Mouse (Mus musculus): ENCODE results near the gene Pitpnm3. TPM values are rescaled to one million over a fixed set of nuclear protein-coding genes. Genes with fewer than 3 reads are reported as not detected.

Gene Pitpnm3
- polyA plus RNA-seq, 2 experiments, result 0.40 to 1.0 TPM

DNA sequence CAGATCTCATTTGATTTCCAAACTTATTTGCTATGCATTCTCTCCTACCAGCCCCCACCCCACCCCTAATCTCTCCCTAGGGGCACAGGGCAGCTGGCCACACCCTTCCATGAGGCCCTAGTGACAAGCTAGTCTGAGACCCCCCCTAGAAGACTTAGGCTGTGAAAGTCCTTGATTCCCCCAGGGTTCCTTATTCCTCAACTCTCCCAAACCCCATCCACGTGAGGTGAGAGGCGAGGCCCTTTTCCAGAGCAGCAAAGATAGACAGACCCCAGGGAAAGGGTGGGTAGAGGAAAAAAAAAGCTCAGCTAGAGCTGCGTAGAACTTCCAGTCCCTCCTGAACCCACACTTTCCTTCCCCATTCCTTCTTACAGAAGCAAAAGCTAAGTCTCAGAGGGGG, 4.7 kb downstream of the Pitpnm3 start:
- 80% methylated on average over 3 of the region's 3 CpGs for WGBS
- Histone ChIP-seq H3K4me3 (replicated peaks; ENCODE audit: low read length) (no peak overlapping the region), H3K27me3 (ENCODE audit: control insufficient read depth, insufficient read depth, low read length) (peaks cover 27% of the 10 kb centered on the region), H3K9me3 (ENCODE audit: control insufficient read depth, low read length) (no peaks in the 10 kb centered on the region), H3K4me1 (ENCODE audit: control insufficient read depth, insufficient read depth, low read length) (0 out of 2 replicates have a peak, but pooled peaks cover 6% of the 10 kb centered on the region), H3K4me2 (replicated peaks; ENCODE audit: low read depth, low read length, severe bottlenecking) (no peak overlapping the region), H3K9ac (ENCODE audit: low read depth, low read length, severe bottlenecking) (no peak overlapping the region), H3K36me3 (ENCODE audit: control insufficient read depth, insufficient read depth, low read length) (no peaks in the 10 kb centered on the region), H3K27ac (replicated peaks; ENCODE audit: low read depth, low read length) (no peak overlapping the region)
- DNase-seq (ENCODE audit: low spot score), result no peak
- TF ChIP-seq POLR2A (IDR thresholded peaks at IDR 0.05; ENCODE audit: borderline replicate concordance, extremely low read depth, insufficient read depth, insufficient read length), result no peak
- ATAC-seq (ENCODE audit: low FRiP score, low read depth), result no peak

DNA sequence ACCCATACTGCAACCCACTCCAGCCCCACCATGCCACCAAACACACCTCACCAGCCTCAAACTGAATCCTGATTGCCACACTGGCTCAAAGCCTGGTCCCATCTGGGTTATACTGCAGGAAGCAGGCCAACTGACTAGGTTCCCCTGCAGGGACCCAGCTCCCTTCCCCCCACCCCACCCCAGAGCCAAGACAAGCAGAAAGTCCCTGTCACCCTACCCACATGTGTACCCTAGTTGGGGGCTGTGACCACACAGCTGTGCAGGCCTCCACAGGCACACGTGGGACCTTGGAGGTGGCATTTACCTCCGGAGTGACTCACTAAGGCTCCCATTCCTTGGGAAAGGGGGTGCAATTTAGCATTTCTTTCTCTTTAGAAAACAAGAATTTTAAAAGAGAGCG, 5.1 kb downstream of the Pitpnm3 start:
- Histone ChIP-seq H3K9me3 (ENCODE audit: control insufficient read depth, low read length) (no peaks in the 10 kb centered on the region), H3K4me1 (ENCODE audit: control insufficient read depth, insufficient read depth, low read length) (0 out of 2 replicates have a peak, but pooled peaks cover 6% of the 10 kb centered on the region), H3K36me3 (ENCODE audit: control insufficient read depth, insufficient read depth, low read length) (no peaks in the 10 kb centered on the region), H3K9ac (ENCODE audit: low read depth, low read length, severe bottlenecking) (no peak overlapping the region), H3K4me2 (replicated peaks; ENCODE audit: low read depth, low read length, severe bottlenecking) (no peak overlapping the region), H3K27ac (replicated peaks; ENCODE audit: low read depth, low read length) (no peak overlapping the region), H3K27me3 (ENCODE audit: control insufficient read depth, insufficient read depth, low read length) (peaks cover 24% of the 10 kb centered on the region), H3K4me3 (replicated peaks; ENCODE audit: low read length) (no peak overlapping the region)
- TF ChIP-seq POLR2A (IDR thresholded peaks at IDR 0.05; ENCODE audit: borderline replicate concordance, extremely low read depth, insufficient read depth, insufficient read length), result no peak
- ATAC-seq (ENCODE audit: low FRiP score, low read depth) (no peak), DNase-seq (ENCODE audit: low spot score) (no peak)
- WGBS, result 60% methylated on average over 3 of the region's 3 CpGs

DNA sequence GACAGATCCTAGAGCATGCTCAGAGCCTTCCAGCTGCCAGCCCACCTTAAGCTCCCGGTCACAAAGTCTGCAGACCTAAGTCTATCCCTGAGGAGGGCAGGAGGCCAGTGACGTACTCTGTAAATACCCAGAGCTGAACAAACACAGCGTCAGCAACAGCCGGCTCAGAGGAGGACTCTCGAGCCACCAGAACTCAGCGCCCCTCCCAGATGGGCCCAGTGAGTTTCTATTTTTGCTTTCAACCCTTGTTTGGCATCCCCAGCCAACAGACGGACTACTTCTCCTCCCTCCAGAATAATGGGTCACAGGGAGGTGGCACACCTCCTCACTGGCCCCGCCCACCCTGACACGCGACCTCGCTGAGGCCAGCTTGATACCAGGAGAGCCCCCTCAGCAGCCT, 5.6 kb downstream of the Pitpnm3 start:
- 14% methylated on average over 11 of the region's 11 CpGs for WGBS
- H3K27ac ChIP-seq (replicated peaks; ENCODE audit: low read depth, low read length), result no peak overlapping the region
- 0 out of 2 replicates have a peak, but pooled peaks cover 6% of the 10 kb centered on the region for H3K4me1 ChIP-seq (ENCODE audit: control insufficient read depth, insufficient read depth, low read length)
- no peak overlapping the region for H3K4me2 ChIP-seq (replicated peaks; ENCODE audit: low read depth, low read length, severe bottlenecking)
- ATAC-seq (ENCODE audit: low FRiP score, low read depth) (no peak), DNase-seq (ENCODE audit: low spot score) (no peak)
- H3K9ac ChIP-seq (ENCODE audit: low read depth, low read length, severe bottlenecking), result no peak overlapping the region
- TF ChIP-seq POLR2A (IDR thresholded peaks at IDR 0.05; ENCODE audit: borderline replicate concordance, extremely low read depth, insufficient read depth, insufficient read length), result no peak
- H3K36me3 ChIP-seq (ENCODE audit: control insufficient read depth, insufficient read depth, low read length), result no peaks in the 10 kb centered on the region
- H3K9me3 ChIP-seq (ENCODE audit: control insufficient read depth, low read length), result no peaks in the 10 kb centered on the region
- no peak overlapping the region for H3K4me3 ChIP-seq (replicated peaks; ENCODE audit: low read length)
- peaks cover 20% of the 10 kb centered on the region for H3K27me3 ChIP-seq (ENCODE audit: control insufficient read depth, insufficient read depth, low read length)

DNA sequence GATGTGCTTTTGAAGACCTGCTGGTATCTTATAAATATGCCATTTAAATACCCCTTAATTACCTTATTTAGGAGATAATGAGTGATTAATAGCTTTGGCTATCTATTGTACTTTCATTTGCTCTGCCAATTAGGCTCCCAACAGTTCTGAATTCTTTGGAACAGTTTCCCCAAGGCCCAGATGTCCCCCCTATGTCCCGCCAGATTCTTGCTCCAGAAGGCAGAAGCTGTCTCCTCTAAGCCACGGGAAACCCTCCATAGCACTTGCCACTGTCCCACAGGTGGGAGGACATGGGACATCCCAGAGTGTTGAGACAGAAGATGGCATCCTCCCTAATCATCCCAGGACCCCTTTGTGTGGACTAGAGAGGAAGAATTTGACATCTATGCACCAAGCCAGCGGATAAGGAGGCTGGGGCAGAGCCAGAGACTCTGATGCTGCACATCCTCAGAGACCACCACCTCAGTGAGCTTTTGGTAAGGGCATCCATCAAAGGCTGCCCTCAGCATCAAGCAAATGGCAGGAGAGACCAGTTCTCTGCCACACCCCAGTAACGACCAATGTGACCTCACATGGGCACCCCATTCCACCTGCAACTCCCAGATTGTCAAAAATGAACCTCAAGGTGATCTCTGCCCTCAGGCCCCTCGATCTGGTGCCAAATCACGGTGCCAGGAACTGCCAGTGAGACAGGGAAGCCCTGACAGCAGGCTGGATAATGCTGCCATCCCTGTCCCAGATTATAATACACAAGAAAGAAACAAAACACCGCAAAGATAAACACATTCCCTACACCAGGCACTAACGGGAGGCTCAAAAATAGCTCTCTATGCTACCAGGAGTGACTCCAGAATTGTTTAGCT, 6.3 kb downstream of the Pitpnm3 start:
- 0 out of 2 replicates have a peak, but pooled peaks cover 6% of the 10 kb centered on the region for H3K4me1 ChIP-seq (ENCODE audit: control insufficient read depth, insufficient read depth, low read length)
- H3K36me3 ChIP-seq (ENCODE audit: control insufficient read depth, insufficient read depth, low read length), result no peaks in the 10 kb centered on the region
- WGBS, result 75% methylated on average over 8 of the region's 8 CpGs
- H3K4me3 ChIP-seq (replicated peaks; ENCODE audit: low read length), result no peak overlapping the region
- ATAC-seq (ENCODE audit: low FRiP score, low read depth) (no peak), DNase-seq (ENCODE audit: low spot score) (no peak)
- no peak overlapping the region for H3K9ac ChIP-seq (ENCODE audit: low read depth, low read length, severe bottlenecking)
- no peak overlapping the region for H3K4me2 ChIP-seq (replicated peaks; ENCODE audit: low read depth, low read length, severe bottlenecking)
- H3K27ac ChIP-seq (replicated peaks; ENCODE audit: low read depth, low read length), result no peak overlapping the region
- peaks cover 12% of the 10 kb centered on the region for H3K27me3 ChIP-seq (ENCODE audit: control insufficient read depth, insufficient read depth, low read length)
- no peak for TF ChIP-seq POLR2A (IDR thresholded peaks at IDR 0.05; ENCODE audit: borderline replicate concordance, extremely low read depth, insufficient read depth, insufficient read length)
- no peaks in the 10 kb centered on the region for H3K9me3 ChIP-seq (ENCODE audit: control insufficient read depth, low read length)

DNA sequence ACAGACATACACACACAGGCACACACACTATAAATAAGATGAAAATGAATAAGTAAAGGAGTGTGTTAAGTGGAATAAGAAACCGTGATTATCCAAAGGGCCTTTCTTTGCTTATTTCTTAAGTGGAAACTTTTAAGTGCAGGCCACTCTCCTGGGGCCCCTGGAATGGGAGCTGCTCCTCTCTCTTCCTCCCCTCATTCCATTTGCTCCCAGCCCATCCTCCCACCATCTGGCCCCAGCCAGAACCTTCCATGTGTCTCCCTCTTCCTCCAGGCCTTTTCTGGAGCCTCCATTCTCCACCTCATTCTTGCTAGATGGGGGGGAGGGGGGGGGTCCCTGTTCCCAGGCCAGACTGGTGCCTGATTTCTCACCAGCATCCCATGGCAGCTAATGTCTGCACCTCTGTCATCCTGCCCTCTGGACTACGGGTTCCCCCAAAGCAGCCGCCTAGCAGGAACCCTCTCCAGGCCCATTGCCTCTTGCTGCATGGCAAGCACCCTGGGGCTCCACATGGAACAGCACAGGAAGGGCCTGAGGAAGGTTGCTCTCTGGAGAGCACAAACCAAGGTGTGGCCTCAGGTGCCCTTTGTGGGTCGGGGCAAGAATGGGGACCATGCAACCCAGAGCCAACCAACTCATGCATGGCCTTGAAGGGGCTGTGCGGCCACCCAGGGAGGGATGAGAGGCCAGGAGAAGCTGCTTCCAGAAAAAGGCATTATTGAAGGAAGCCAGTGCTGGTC, 8.0 kb downstream of the Pitpnm3 start:
- Histone ChIP-seq H3K4me1 (ENCODE audit: control insufficient read depth, insufficient read depth, low read length) (0 out of 2 replicates have a peak, but pooled peaks cover 6% of the 10 kb centered on the region), H3K9ac (ENCODE audit: low read depth, low read length, severe bottlenecking) (no peak overlapping the region), H3K4me3 (replicated peaks; ENCODE audit: low read length) (no peak overlapping the region), H3K27ac (replicated peaks; ENCODE audit: low read depth, low read length) (no peak overlapping the region), H3K4me2 (replicated peaks; ENCODE audit: low read depth, low read length, severe bottlenecking) (no peak overlapping the region), H3K27me3 (ENCODE audit: control insufficient read depth, insufficient read depth, low read length) (0 out of 2 replicates have a peak, but pooled peaks cover 4% of the 10 kb centered on the region), H3K9me3 (ENCODE audit: control insufficient read depth, low read length) (no peaks in the 10 kb centered on the region), H3K36me3 (ENCODE audit: control insufficient read depth, insufficient read depth, low read length) (no peaks in the 10 kb centered on the region)
- WGBS, result 79% methylated on average over 5 of the region's 5 CpGs
- no peak for TF ChIP-seq POLR2A (IDR thresholded peaks at IDR 0.05; ENCODE audit: borderline replicate concordance, extremely low read depth, insufficient read depth, insufficient read length)
- no peak for ATAC-seq (ENCODE audit: low FRiP score, low read depth)
- no peak for DNase-seq (ENCODE audit: low spot score)
